Mouse (Mus musculus) Muller cell, postnatal 12 days (primary cell): ENCODE data around the gene Lpcat1.
A peak's percentile ranks its signal among the peaks of the same experiment; 100 is the strongest.

Experiments
- DNase-seq: peaks from one replicate; pipeline ENCODE4 v3.0.0-alpha.2; 2015; ENCODE audit errors: inconsistent ontology term

Gene Lpcat1

GRCm38 (mm10) chr13:73476796-73477195 is 9.8 kb downstream of the Lpcat1 start:
- DNase-seq: no peak

GRCm38 (mm10) chr13:73477841-73478240 is 10.8 kb downstream of the Lpcat1 start:
- DNase-seq: no peak

- DNase-seq: no peak
Observed at GRCm38 (mm10) chr13:73482476-73482875, 15.5 kb downstream of the Lpcat1 start.

GRCm38 (mm10) chr13:73483331-73483730 is 16.3 kb downstream of the Lpcat1 start:
- no peak for DNase-seq

GRCm38 (mm10) chr13:73484171-73484570 is 17.2 kb downstream of the Lpcat1 start:
- DNase-seq: no peak

GRCm38 (mm10) chr13:73488105-73488504 is 21.1 kb downstream of the Lpcat1 start:
- no peak for DNase-seq

- DNase-seq: no peak
Observed at GRCm38 (mm10) chr13:73488707-73489106, 21.7 kb downstream of the Lpcat1 start.

- no peak for DNase-seq
Observed at GRCm38 (mm10) chr13:73489986-73490385, 23.0 kb downstream of the Lpcat1 start.

- DNase-seq: peak; percentile 25
Observed at GRCm38 (mm10) chr13:73490564-73491170, 23.7 kb downstream of the Lpcat1 start.

GRCm38 (mm10) chr13:73493183-73493582 is 26.2 kb downstream of the Lpcat1 start:
- DNase-seq: no peak

GRCm38 (mm10) chr13:73494528-73494927 is 27.5 kb downstream of the Lpcat1 start:
- DNase-seq: no peak

- DNase-seq: no peak
Observed at GRCm38 (mm10) chr13:73496137-73496536, 29.1 kb downstream of the Lpcat1 start.

GRCm38 (mm10) chr13:73499893-73500604 is 33.1 kb downstream of the Lpcat1 start:
- no peak for DNase-seq

GRCm38 (mm10) chr13:73502719-73503118 is 35.7 kb downstream of the Lpcat1 start:
- no peak for DNase-seq

GRCm38 (mm10) chr13:73505686-73506467 is 38.9 kb downstream of the Lpcat1 start:
- DNase-seq: peak; percentile 47

GRCm38 (mm10) chr13:73508817-73509550 is 42.0 kb downstream of the Lpcat1 start:
- no peak for DNase-seq

GRCm38 (mm10) chr13:73509869-73510268 is 42.9 kb downstream of the Lpcat1 start:
- no peak for DNase-seq

GRCm38 (mm10) chr13:73512776-73513673 is 46.0 kb downstream of the Lpcat1 start:
- peak; percentile 37 for DNase-seq

- no peak for DNase-seq
Observed at GRCm38 (mm10) chr13:73516886-73517285, 49.9 kb downstream of the Lpcat1 start.

- DNase-seq: no peak
Observed at GRCm38 (mm10) chr13:73533716-73534115, 66.7 kb downstream of the Lpcat1 start.

- DNase-seq: no peak
Observed at GRCm38 (mm10) chr13:73535287-73535686, 68.3 kb downstream of the Lpcat1 start.
